Comparison of ENCODE assay signal across 9 mouse cellular contexts in genomic region chr7:122094564-122095330, GRCm38 (mm10). TPM values are rescaled to one million over a fixed set of nuclear protein-coding genes. Genes with fewer than 3 reads are reported as not detected.
DNase-seq lines count a peak whose midpoint lies in the region; ATAC-seq and TF ChIP-seq lines count a peak whose summit lies in the region.
"Had no signal": no experiment of that assay in that cellular context is flagged by ENCODE, and none has a peak within 500 bp of the region (broad histone marks: within the 10 kb centered on the region; RNA-seq: fewer than 3 reads in every experiment).

No protein-coding gene starts in this region.

- peak; percentile 55; the same call in 1 of the 2 replicates for ATAC-seq in megakaryocyte-erythroid progenitor cell, adult 5-6 weeks (replicated peaks; ENCODE audit: low FRiP score, low TSS enrichment, poor library complexity, severe bottlenecking)
- ATAC-seq: hindbrain, postnatal 0 days had no signal

- TF ChIP-seq POLR2A in CH12.LX (IDR thresholded peaks at IDR 0.05; ENCODE audit: low read depth, low read length), result no peak
- no peak for TF ChIP-seq POLR2A in bone marrow, adult 2 months (IDR thresholded peaks at IDR 0.05; ENCODE audit: borderline replicate concordance, control insufficient read depth, low read depth, low read length)

- H3K4me2 ChIP-seq in CH12.LX (ENCODE audit: insufficient read depth, low read depth, poor library complexity, severe bottlenecking), result no peak overlapping the region

- H3K4me3 ChIP-seq in CH12.LX (replicated peaks in 1 of 3; ENCODE audit: low read depth in 2 of 3, low read length in 2 of 3, poor library complexity in 1 of 3), result no peak overlapping the region
- no peak overlapping the region for H3K4me3 ChIP-seq in bone marrow, adult 2 months (replicated peaks; ENCODE audit: control insufficient read depth, low read depth, low read length)
- H3K4me3 ChIP-seq: megakaryocyte, embryonic 14.5 days had no signal

- WGBS in bone marrow, adult 2 months, result 90% methylated on average over 2 of the region's 2 CpGs

- peak; percentile 37 for TF ChIP-seq RAD21 in CH12.LX (IDR thresholded peaks at IDR 0.05; ENCODE audit: low read depth, low read length)

- DNase-seq in lung, postnatal 10 days, result peak; percentile 7
- DNase-seq in lung, postnatal 4 days, result no peak
- peak; percentile 60 for DNase-seq in CH12.LX (ENCODE audit: extremely low read depth)
- DNase-seq in left cerebral cortex, adult 18-20 months (ENCODE audit: low spot score in 2 of 2), result no peak
- DNase-seq in right cerebral cortex, adult 2 months (ENCODE audit: low spot score in 2 of 2), result no peak

- dilution Hi-C loops in CH12.LX (cut with MboI; ENCODE audit: extremely low pct_ligation_motif_present, extremely low pct_unique_long_range_greater_than_20kb, low sequenced_read_pairs), result no loop called here

- no peak for TF ChIP-seq EP300 in CH12.LX (IDR thresholded peaks at IDR 0.05; ENCODE audit: low read length)

- H3K79me2 ChIP-seq in CH12.LX (replicated peaks; ENCODE audit: control insufficient read depth, extremely low read depth, insufficient read depth, poor library complexity, severe bottlenecking), result peaks cover 38% of the 10 kb centered on the region

- H3K9ac ChIP-seq in CH12.LX (ENCODE audit: insufficient read depth, low read depth), result no peak overlapping the region

- no peak overlapping the region for H3K27ac ChIP-seq in CH12.LX (ENCODE audit: insufficient read depth, low read depth)
- H3K27ac ChIP-seq in bone marrow, adult 2 months (ENCODE audit: control insufficient read depth, insufficient read depth, low read depth, low read length, poor library complexity), result no peak overlapping the region
- H3K27ac ChIP-seq: hindbrain, postnatal 0 days had no signal

- no peaks in the 10 kb centered on the region for H3K27me3 ChIP-seq in CH12.LX (replicated peaks)
- H3K27me3 ChIP-seq: megakaryocyte, embryonic 14.5 days had no signal

- H3K9me3 ChIP-seq in CH12.LX (replicated peaks; ENCODE audit: low read length), result no peaks in the 10 kb centered on the region
- H3K9me3 ChIP-seq: megakaryocyte, embryonic 14.5 days had no signal

- in situ Hi-C loops in CH12.LX (cut with MboI; ENCODE audit: low pct_ligation_motif_present, low pct_unique_long_range_greater_than_20kb, low sequenced_read_pairs), result loop anchor here (5.0 kb wide), 1 partner anchor 58 kb away; no protein-coding TSS in a partner anchor

- peaks cover 0 to 14% of the 10 kb centered on the region in 2 experiments; a peak in 2 of 4 replicates for H3K4me1 ChIP-seq in CH12.LX (ENCODE audit: control insufficient read depth in 1 of 2, insufficient read depth in 2 of 2)
- H3K4me1 ChIP-seq in bone marrow, adult 2 months (ENCODE audit: control insufficient read depth, insufficient read depth, low read length), result no peaks in the 10 kb centered on the region

- H3K36me3 ChIP-seq in CH12.LX (replicated peaks in 1 of 2; ENCODE audit: control insufficient read depth in 1 of 2, insufficient read depth in 1 of 2, low read length in 1 of 2), result peaks cover 72 to 87% of the 10 kb centered on the region in 2 experiments

- TF ChIP-seq CTCF in CH12.LX (conservative IDR thresholded peaks at IDR 0.05 in 1 of 2, IDR thresholded peaks at IDR 0.05 in 1 of 2; ENCODE audit: low read depth in 2 of 2, low read length in 2 of 2), result peak in 1 of 2 experiments; percentile 52; a peak in 2 of 4 replicates
- peak; percentile 44 for TF ChIP-seq CTCF in bone marrow, adult 2 months (IDR thresholded peaks at IDR 0.05; ENCODE audit: control insufficient read depth, insufficient read depth, low read length)

TF ChIP-seq in CH12.LX, 34 proteins besides CTCF, POLR2A, EP300 and RAD21:
- TF ChIP-seq JUN (IDR thresholded peaks at IDR 0.05; ENCODE audit: insufficient read depth, low read depth, low read length) (no peak), BHLHE40 (IDR thresholded peaks at IDR 0.05; ENCODE audit: low read depth, low read length) (no peak), POLR2AphosphoS2 (IDR thresholded peaks at IDR 0.05; ENCODE audit: low read depth, low read length) (no peak), TCF12 (IDR thresholded peaks at IDR 0.05; ENCODE audit: low read depth, low read length) (no peak), MXI1 (IDR thresholded peaks at IDR 0.05; ENCODE audit: low read depth, low read length) (no peak), GABPA (IDR thresholded peaks at IDR 0.05; ENCODE audit: insufficient replicate concordance, low read depth, low read length) (no peak)

RNA-seq across cellular contexts. Expression of gene Ndufab1, which starts 6.9 kb away (rescaled TPM):
- total RNA-seq in CH12.LX (2012; rRNA removed) (156 and 162 TPM in 2 replicates), CH12.LX (2014; rRNA removed) (248 and 268 TPM in 2 replicates)
- polyA plus RNA-seq in CH12.LX (2012; ENCODE audit: insufficient read length, low read depth), result 302 and 366 TPM in 2 replicates
- 74.3 and 130 TPM in 2 replicates for polyA plus RNA-seq in bone marrow, adult 2 months (2011; ENCODE audit: insufficient read depth, insufficient read length, low replicate concordance, missing spikeins)
- 337 and 365 TPM in 2 replicates for total RNA-seq in megakaryocyte-erythroid progenitor cell, adult 5-6 weeks (2014; fragmentation: Nextera tagmentation)
- total RNA-seq in megakaryocyte-erythroid progenitor cell, adult 5-6 weeks (2017), result 59.5 and 174 TPM in 2 replicates
- total RNA-seq in left cerebral cortex, adult 18-20 months (2021), result 100 to 1,000 TPM; 290 to 310 TPM

RNA-seq across cellular contexts. Expression of gene Ears2, which starts 27.7 kb away (rescaled TPM):
- 11.2 and 14.3 TPM in 2 replicates for total RNA-seq in CH12.LX (2012; rRNA removed)
- 11.8 and 13.2 TPM in 2 replicates for total RNA-seq in CH12.LX (2014; rRNA removed)
- polyA plus RNA-seq in CH12.LX (2012; ENCODE audit: insufficient read length, low read depth), result 10.6 and 11.7 TPM in 2 replicates
- 1.6 and 2.3 TPM in 2 replicates for polyA plus RNA-seq in bone marrow, adult 2 months (2011; ENCODE audit: insufficient read depth, insufficient read length, low replicate concordance, missing spikeins)
- 10.0 and 10.3 TPM in 2 replicates for total RNA-seq in megakaryocyte-erythroid progenitor cell, adult 5-6 weeks (2014; fragmentation: Nextera tagmentation)
- 7.1 and 8.9 TPM in 2 replicates for total RNA-seq in megakaryocyte-erythroid progenitor cell, adult 5-6 weeks (2017)
- total RNA-seq in left cerebral cortex, adult 18-20 months (2021), result 1 to 10 TPM; 8.2 to 9.3 TPM

RNA-seq across cellular contexts. Expression of gene Ubfd1, which starts 27.8 kb away (rescaled TPM):
- 26.9 and 38.9 TPM in 2 replicates for total RNA-seq in CH12.LX (2012; rRNA removed)
- total RNA-seq in CH12.LX (2014; rRNA removed), result 48.7 and 51.8 TPM in 2 replicates
- polyA plus RNA-seq in CH12.LX (2012; ENCODE audit: insufficient read length, low read depth), result 36.5 and 49.5 TPM in 2 replicates
- 9.0 and 13.8 TPM in 2 replicates for polyA plus RNA-seq in bone marrow, adult 2 months (2011; ENCODE audit: insufficient read depth, insufficient read length, low replicate concordance, missing spikeins)
- 37.7 and 39.4 TPM in 2 replicates for total RNA-seq in megakaryocyte-erythroid progenitor cell, adult 5-6 weeks (2014; fragmentation: Nextera tagmentation)
- 30.4 and 44.2 TPM in 2 replicates for total RNA-seq in megakaryocyte-erythroid progenitor cell, adult 5-6 weeks (2017)
- 10 to 100 TPM; 56.5 to 66.8 TPM for total RNA-seq in left cerebral cortex, adult 18-20 months (2021)

RNA-seq across cellular contexts. Expression of gene Palb2, which starts 38.0 kb away (rescaled TPM):
- 11.7 and 14.4 TPM in 2 replicates for total RNA-seq in CH12.LX (2012; rRNA removed)
- total RNA-seq in CH12.LX (2014; rRNA removed), result 13.6 and 14.0 TPM in 2 replicates
- 14.6 and 17.5 TPM in 2 replicates for polyA plus RNA-seq in CH12.LX (2012; ENCODE audit: insufficient read length, low read depth)
- polyA plus RNA-seq in bone marrow, adult 2 months (2011; ENCODE audit: insufficient read depth, insufficient read length, low replicate concordance, missing spikeins), result 5.9 and 10.7 TPM in 2 replicates
- total RNA-seq in megakaryocyte-erythroid progenitor cell, adult 5-6 weeks (2014; fragmentation: Nextera tagmentation), result 37.8 and 43.2 TPM in 2 replicates
- total RNA-seq in megakaryocyte-erythroid progenitor cell, adult 5-6 weeks (2017), result 17.7 and 21.8 TPM in 2 replicates
- total RNA-seq in left cerebral cortex, adult 18-20 months (2021), result 1 to 10 TPM; 1.1 to 1.7 TPM

RNA-seq across cellular contexts. Expression of gene Dctn5, which starts 38.1 kb away (rescaled TPM):
- total RNA-seq in CH12.LX (2012; rRNA removed), result 54.3 and 56.5 TPM in 2 replicates
- total RNA-seq in CH12.LX (2014; rRNA removed), result 62.7 and 64.6 TPM in 2 replicates
- polyA plus RNA-seq in CH12.LX (2012; ENCODE audit: insufficient read length, low read depth), result 74.7 and 76.7 TPM in 2 replicates
- 46.6 and 62.2 TPM in 2 replicates for polyA plus RNA-seq in bone marrow, adult 2 months (2011; ENCODE audit: insufficient read depth, insufficient read length, low replicate concordance, missing spikeins)
- total RNA-seq in megakaryocyte-erythroid progenitor cell, adult 5-6 weeks (2014; fragmentation: Nextera tagmentation), result 58.6 and 63.0 TPM in 2 replicates
- 60.1 and 69.3 TPM in 2 replicates for total RNA-seq in megakaryocyte-erythroid progenitor cell, adult 5-6 weeks (2017)
- 10 to 100 TPM; 89.5 to 95.1 TPM for total RNA-seq in left cerebral cortex, adult 18-20 months (2021)

Comparison
In these comparisons a context has a peak if more than half of its experiments do, and no peak if none do; other contexts are left out.
1. DNase-seq: peak in lung, postnatal 10 days (single experiment) and CH12.LX (single experiment); none in lung, postnatal 4 days (0 of 2), left cerebral cortex, adult 18-20 months (0 of 2) and right cerebral cortex, adult 2 months (0 of 2).